Mouse (Mus musculus) intestine, embryonic 14.5 days (tissue): ENCODE measurements at regions not wholly inside any gene's neighbourhood (a gene's known extent, or its start where the extent isn't known, plus 50 kb on each side); places are given as distances from the start of the nearest gene placed in this dataset.

ENCODE experiments used
- ATAC-seq: fragments of 200-750 bp; cut with Nextera tagmentation; replicated peaks from 2 replicates; pipeline ENCODE4 v1.8.0; 2017; ENCODE audit warnings: low read depth, moderate number of reproducible peaks, moderate TSS enrichment, moderate library complexity; ENCODE audit not compliant: low FRiP score, low TSS enrichment
- DNase-seq: peaks from one replicate; pipeline ENCODE4 v3.0.0-alpha.2; 2018; ENCODE audit warnings: low spot score
- H3K27ac ChIP-seq: fragments of 300-500 bp; sonication (generic); 2 replicates; pipeline ENCODE4 v1.5.1; 2014; ENCODE audit warnings: low read depth, mild to moderate bottlenecking, control low read depth
- H3K27me3 ChIP-seq: fragments of 300-500 bp; sonication (generic); replicated peaks from 2 replicates; pipeline ENCODE4 v1.6.1; 2014; ENCODE audit warnings: low read length, control low read depth; ENCODE audit not compliant: control insufficient read depth, insufficient read depth
- H3K36me3 ChIP-seq: fragments of 300-500 bp; sonication (generic); 2 replicates; pipeline ENCODE4 v1.6.1; 2014; ENCODE audit warnings: low read length, control low read depth; ENCODE audit not compliant: control insufficient read depth, insufficient read depth
- H3K4me1 ChIP-seq: fragments of 300-500 bp; sonication (generic); replicated peaks from 2 replicates; pipeline ENCODE4 v1.6.1; 2014; ENCODE audit warnings: low read length, control low read depth, mixed read lengths; ENCODE audit not compliant: control insufficient read depth, insufficient read depth
- H3K4me2 ChIP-seq: fragments of 300-500 bp; sonication (generic); 2 replicates; pipeline ENCODE4 v1.6.1; 2014; ENCODE audit warnings: low read length
- H3K4me3 ChIP-seq: fragments of 300-500 bp; sonication (generic); 2 replicates; pipeline ENCODE4 v1.5.1; 2014; ENCODE audit warnings: low read depth, low read length, control low read depth, mixed read lengths
- H3K9ac ChIP-seq: fragments of 300-500 bp; sonication (generic); 2 replicates; pipeline ENCODE4 v1.6.1; 2014; ENCODE audit warnings: mild to moderate bottlenecking, low read length
- H3K9me3 ChIP-seq: fragments of 300-500 bp; sonication (generic); 2 replicates; pipeline ENCODE4 v1.6.1; 2016; ENCODE audit warnings: low read length, control low read depth; ENCODE audit not compliant: control insufficient read depth
- WGBS: fragments of 180-500 bp; shearing (Covaris S2); extraction: QIAGEN DNeasy Blood & Tissue Kit; methylation state at CpG from one replicate; pipeline ENCODE4 v1.1.7; 2014; 5-methylcytosine and 5-hydroxymethylcytosine counted together

GRCm38 (mm10) chr17:89646000-89646399 is 264.2 kb downstream of the Gm10184 start:
- 71% methylated on average over 1 of the region's 1 CpGs for WGBS
- DNase-seq (no peak), ATAC-seq (no peak)
- no peak overlapping the region for H3K9ac ChIP-seq
- H3K4me1 ChIP-seq: no peaks in the 10 kb centered on the region
- H3K4me3 ChIP-seq: no peak overlapping the region
- no peaks in the 10 kb centered on the region for H3K9me3 ChIP-seq
- H3K4me2 ChIP-seq: no peak overlapping the region
- H3K36me3 ChIP-seq: no peaks in the 10 kb centered on the region
- H3K27me3 ChIP-seq: no peaks in the 10 kb centered on the region
- no peak overlapping the region for H3K27ac ChIP-seq
